Mouse (Mus musculus): ENCODE data around the gene Sema3f.

- TF ChIP-seq CTCF (IDR thresholded peaks at IDR 0.05; ENCODE audit: low read depth, low read length), result no peak
- no peak for TF ChIP-seq POLR2A (IDR thresholded peaks at IDR 0.05; ENCODE audit: insufficient read depth, low read length)
- no peak for TF ChIP-seq EP300 (IDR thresholded peaks at IDR 0.05; ENCODE audit: insufficient read depth, low read depth, low read length)
These were observed 27.9 kb downstream of the Sema3f start for GRCm38 (mm10) chr9:107682405-107682804.

Measured in ES-Bruce4 (cell line).